Mouse (Mus musculus): ENCODE results near the gene Rpl35a. TPM values are rescaled to one million over a fixed set of nuclear protein-coding genes. Genes with fewer than 3 reads are reported as not detected.

Gene Rpl35a
- total RNA-seq, 2 experiments from 2014 or later: 2,269 to 2,569 TPM

Other genes starting within 250 kb of the Rpl35a start
- not detected in 2 replicates for gene Smbd1, start 246.0 kb upstream of the Rpl35a start, total RNA-seq (2015)
- gene Smbd1, start 246.0 kb upstream of the Rpl35a start, total RNA-seq (2017): not detected in 2 replicates
- gene Fyttd1, start 179.0 kb upstream of the Rpl35a start, total RNA-seq (2015): 31.3 and 39.0 TPM in 2 replicates
- gene Fyttd1, start 179.0 kb upstream of the Rpl35a start, total RNA-seq (2017): 51.3 and 70.4 TPM in 2 replicates
- gene Rubcn, start 178.7 kb upstream of the Rpl35a start, total RNA-seq (2015): 7.6 and 8.2 TPM in 2 replicates
- 11.3 and 11.4 TPM in 2 replicates for gene Rubcn, start 178.7 kb upstream of the Rpl35a start, total RNA-seq (2017)
- gene Lrch3, start 142.4 kb upstream of the Rpl35a start, total RNA-seq (2015): 16.6 and 21.5 TPM in 2 replicates
- gene Lrch3, start 142.4 kb upstream of the Rpl35a start, total RNA-seq (2017): 14.5 and 20.2 TPM in 2 replicates
- gene Iqcg, start 235 bp upstream of the Rpl35a start, total RNA-seq (2015): 1.3 and 2.5 TPM in 2 replicates
- gene Iqcg, start 235 bp upstream of the Rpl35a start, total RNA-seq (2017): 2.5 and 6.6 TPM in 2 replicates
- gene Lmln, start 6.1 kb downstream of the Rpl35a start, total RNA-seq (2015): 1.4 and 2.0 TPM in 2 replicates
- gene Lmln, start 6.1 kb downstream of the Rpl35a start, total RNA-seq (2017): 2.4 and 4.6 TPM in 2 replicates
- 8.7 and 9.3 TPM in 2 replicates for gene Osbpl11, start 128.6 kb downstream of the Rpl35a start, total RNA-seq (2015)
- gene Osbpl11, start 128.6 kb downstream of the Rpl35a start, total RNA-seq (2017): 17.2 and 17.7 TPM in 2 replicates
- 71.2 TPM in 2 replicates for gene Snx4, start 195.0 kb downstream of the Rpl35a start, total RNA-seq (2015)
- 76.7 and 86.1 TPM in 2 replicates for gene Snx4, start 195.0 kb downstream of the Rpl35a start, total RNA-seq (2017)